Mouse (Mus musculus): Measurements from ENCODE around the gene Stau1. TPM values are rescaled to one million over a fixed set of nuclear protein-coding genes. Genes with fewer than 3 reads are reported as not detected.

Gene Stau1
- polyA plus RNA-seq, 1 experiment = 21.7 TPM

DNA sequence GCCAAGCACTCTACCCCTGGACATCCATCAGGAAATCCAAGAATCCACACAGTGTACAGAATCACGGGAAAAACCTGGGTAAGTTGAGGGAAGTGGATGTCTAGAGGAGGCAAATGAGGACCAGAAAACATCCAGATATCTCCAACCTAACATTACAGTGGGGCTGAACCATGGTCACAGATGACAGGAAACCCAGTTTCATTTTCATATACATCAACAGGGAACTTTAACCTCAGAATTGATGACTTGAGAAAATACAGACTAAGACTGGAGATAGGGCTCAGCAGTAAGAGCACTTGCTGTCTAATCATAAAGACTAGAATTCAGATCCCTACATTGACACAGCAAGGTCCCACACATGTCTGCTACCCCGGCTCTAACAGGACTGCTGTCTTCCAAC is 31.3 kb downstream of the Stau1 start:
- Histone ChIP-seq H3K27ac (ENCODE audit: control insufficient read depth, insufficient read depth, low read depth, low read length) (no peak overlapping the region), H3K4me1 (ENCODE audit: control insufficient read depth, insufficient read depth, low read length) (no peaks in the 10 kb centered on the region), H3K36me3 (ENCODE audit: control insufficient read depth, insufficient read depth, low read length) (no peaks in the 10 kb centered on the region; the same call in 1 of the 2 replicates), H3K27me3 (ENCODE audit: control insufficient read depth, insufficient read depth, low read length) (no peaks in the 10 kb centered on the region), H3K4me3 (ENCODE audit: control insufficient read depth, low read depth, low read length) (no peak overlapping the region)
- no peak for TF ChIP-seq POLR2A (IDR thresholded peaks at IDR 0.05; ENCODE audit: control insufficient read depth, low read depth, low read length)
- no peak for TF ChIP-seq CTCF (IDR thresholded peaks at IDR 0.05; ENCODE audit: control insufficient read depth, insufficient read depth, insufficient replicate concordance, low read depth, low read length)

DNA sequence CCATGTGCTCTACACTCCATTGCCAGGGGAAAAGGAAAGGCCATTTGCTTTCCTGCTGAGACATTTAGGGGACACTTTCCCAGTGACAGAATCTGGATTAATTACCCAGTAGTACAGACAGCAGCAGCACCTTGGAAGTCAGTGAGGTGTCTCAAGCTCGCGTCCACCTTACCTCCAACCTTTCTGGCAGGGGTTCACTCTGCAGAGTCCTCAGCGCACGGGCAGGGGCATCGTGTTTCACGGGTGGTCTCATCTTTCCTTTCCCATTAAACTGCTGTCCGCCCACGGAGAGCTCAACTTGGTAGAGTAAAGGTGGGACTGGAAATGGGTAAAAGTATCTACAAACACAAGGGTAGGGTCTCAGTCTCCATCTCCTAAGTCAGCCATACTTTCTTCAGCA is 32.8 kb downstream of the Stau1 start:
- Histone ChIP-seq H3K36me3 (ENCODE audit: control insufficient read depth, insufficient read depth, low read length) (no peaks in the 10 kb centered on the region; the same call in 1 of the 2 replicates), H3K4me1 (ENCODE audit: control insufficient read depth, insufficient read depth, low read length) (no peaks in the 10 kb centered on the region), H3K4me3 (ENCODE audit: control insufficient read depth, low read depth, low read length) (no peak overlapping the region), H3K27me3 (ENCODE audit: control insufficient read depth, insufficient read depth, low read length) (no peaks in the 10 kb centered on the region), H3K27ac (ENCODE audit: control insufficient read depth, insufficient read depth, low read depth, low read length) (no peak overlapping the region)
- TF ChIP-seq POLR2A (IDR thresholded peaks at IDR 0.05; ENCODE audit: control insufficient read depth, low read depth, low read length) = no peak
- TF ChIP-seq CTCF (IDR thresholded peaks at IDR 0.05; ENCODE audit: control insufficient read depth, insufficient read depth, insufficient replicate concordance, low read depth, low read length) = no peak

DNA sequence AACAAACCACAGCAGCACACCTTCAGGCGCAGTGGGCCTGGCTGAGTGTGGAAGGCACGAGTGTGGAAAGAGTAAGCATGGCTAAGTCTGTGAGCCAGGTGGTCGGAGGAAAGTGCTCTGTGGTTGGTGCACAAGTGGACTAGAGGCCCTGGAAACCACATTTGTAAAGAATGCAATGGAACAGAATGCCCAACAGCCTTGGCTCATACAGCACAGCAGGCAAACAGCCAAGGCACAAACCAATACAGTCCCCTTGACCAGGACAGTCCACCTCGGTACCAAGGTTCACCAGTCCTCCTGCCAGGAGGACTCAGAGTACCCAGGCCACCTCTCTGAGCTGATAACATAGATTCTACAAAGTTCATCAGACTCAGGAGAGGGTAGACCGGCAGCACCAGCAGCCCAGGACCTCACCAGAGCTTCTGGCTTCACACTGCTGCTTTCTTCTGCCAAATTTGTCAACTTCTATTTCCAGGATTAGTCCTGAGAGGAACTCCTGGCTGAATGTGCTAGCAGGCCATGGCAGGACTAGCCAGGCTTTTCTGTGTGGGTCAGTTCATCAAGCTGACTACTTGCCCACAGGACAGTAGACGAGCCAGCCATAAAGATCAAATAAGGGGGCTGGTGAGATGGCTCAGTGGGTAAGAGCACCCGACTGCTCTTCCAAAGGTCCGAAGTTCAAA is 35.3 kb downstream of the Stau1 start:
- Histone ChIP-seq H3K4me3 (ENCODE audit: control insufficient read depth, low read depth, low read length) (no peak overlapping the region), H3K27ac (ENCODE audit: control insufficient read depth, insufficient read depth, low read depth, low read length) (no peak overlapping the region), H3K36me3 (ENCODE audit: control insufficient read depth, insufficient read depth, low read length) (no peaks in the 10 kb centered on the region; the same call in none of the 2 replicates), H3K4me1 (ENCODE audit: control insufficient read depth, insufficient read depth, low read length) (no peaks in the 10 kb centered on the region), H3K27me3 (ENCODE audit: control insufficient read depth, insufficient read depth, low read length) (no peaks in the 10 kb centered on the region)
- TF ChIP-seq POLR2A (IDR thresholded peaks at IDR 0.05; ENCODE audit: control insufficient read depth, low read depth, low read length) (no peak), CTCF (IDR thresholded peaks at IDR 0.05; ENCODE audit: control insufficient read depth, insufficient read depth, insufficient replicate concordance, low read depth, low read length) (no peak)

DNA sequence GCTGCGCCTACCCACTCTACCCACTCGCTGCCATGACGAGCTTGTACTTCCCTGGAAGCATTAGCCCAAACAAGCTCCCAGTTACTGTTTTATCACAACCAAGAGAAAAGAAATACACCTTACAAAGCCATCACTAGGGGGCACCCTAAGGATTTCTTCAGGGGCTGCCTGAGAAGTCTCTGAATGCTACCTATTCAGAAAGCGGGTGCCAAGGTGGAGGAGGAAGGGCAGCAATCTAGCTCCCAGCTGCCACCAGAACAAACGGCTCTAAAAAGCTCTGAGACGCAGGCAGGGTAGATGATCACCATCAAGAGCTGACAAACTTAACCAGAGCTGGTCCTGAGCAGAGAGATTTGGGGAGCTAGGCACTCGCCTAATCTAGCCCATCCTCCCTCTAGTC is 39.3 kb downstream of the Stau1 start:
- Histone ChIP-seq H3K27ac (ENCODE audit: control insufficient read depth, insufficient read depth, low read depth, low read length) (no peak overlapping the region), H3K27me3 (ENCODE audit: control insufficient read depth, insufficient read depth, low read length) (no peaks in the 10 kb centered on the region), H3K36me3 (ENCODE audit: control insufficient read depth, insufficient read depth, low read length) (peaks cover 6% of the 10 kb centered on the region), H3K4me3 (ENCODE audit: control insufficient read depth, low read depth, low read length) (no peak overlapping the region), H3K4me1 (ENCODE audit: control insufficient read depth, insufficient read depth, low read length) (no peaks in the 10 kb centered on the region)
- TF ChIP-seq POLR2A (IDR thresholded peaks at IDR 0.05; ENCODE audit: control insufficient read depth, low read depth, low read length) (no peak), CTCF (IDR thresholded peaks at IDR 0.05; ENCODE audit: control insufficient read depth, insufficient read depth, insufficient replicate concordance, low read depth, low read length) (no peak)

DNA sequence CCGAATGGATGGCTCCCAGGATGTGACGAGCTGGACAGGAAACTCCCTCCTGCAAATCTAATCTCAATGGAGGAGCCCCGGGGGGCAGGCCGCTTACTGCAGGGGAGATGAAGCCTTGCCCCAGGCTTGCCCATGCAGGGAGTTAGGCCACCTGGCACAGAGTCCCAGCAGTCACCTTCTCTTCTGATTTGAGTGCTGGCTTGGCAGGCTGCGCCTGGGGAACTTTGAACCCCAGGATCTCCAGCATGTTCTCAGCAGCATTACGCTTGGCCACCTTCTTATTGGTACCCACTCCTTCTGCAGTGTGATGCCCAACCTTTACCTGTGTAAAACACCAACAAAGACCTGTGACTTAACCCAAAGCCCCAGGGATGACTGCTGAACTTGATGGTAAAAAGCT is 43.9 kb downstream of the Stau1 start:
- no peak overlapping the region for H3K4me3 ChIP-seq (ENCODE audit: control insufficient read depth, low read depth, low read length)
- TF ChIP-seq CTCF (IDR thresholded peaks at IDR 0.05; ENCODE audit: control insufficient read depth, insufficient read depth, insufficient replicate concordance, low read depth, low read length) = no peak
- no peak for TF ChIP-seq POLR2A (IDR thresholded peaks at IDR 0.05; ENCODE audit: control insufficient read depth, low read depth, low read length)
- H3K27me3 ChIP-seq (ENCODE audit: control insufficient read depth, insufficient read depth, low read length) = no peaks in the 10 kb centered on the region
- H3K27ac ChIP-seq (ENCODE audit: control insufficient read depth, insufficient read depth, low read depth, low read length) = no peak overlapping the region
- H3K4me1 ChIP-seq (ENCODE audit: control insufficient read depth, insufficient read depth, low read length) = no peaks in the 10 kb centered on the region
- peaks cover 9% of the 10 kb centered on the region for H3K36me3 ChIP-seq (ENCODE audit: control insufficient read depth, insufficient read depth, low read length)

DNA sequence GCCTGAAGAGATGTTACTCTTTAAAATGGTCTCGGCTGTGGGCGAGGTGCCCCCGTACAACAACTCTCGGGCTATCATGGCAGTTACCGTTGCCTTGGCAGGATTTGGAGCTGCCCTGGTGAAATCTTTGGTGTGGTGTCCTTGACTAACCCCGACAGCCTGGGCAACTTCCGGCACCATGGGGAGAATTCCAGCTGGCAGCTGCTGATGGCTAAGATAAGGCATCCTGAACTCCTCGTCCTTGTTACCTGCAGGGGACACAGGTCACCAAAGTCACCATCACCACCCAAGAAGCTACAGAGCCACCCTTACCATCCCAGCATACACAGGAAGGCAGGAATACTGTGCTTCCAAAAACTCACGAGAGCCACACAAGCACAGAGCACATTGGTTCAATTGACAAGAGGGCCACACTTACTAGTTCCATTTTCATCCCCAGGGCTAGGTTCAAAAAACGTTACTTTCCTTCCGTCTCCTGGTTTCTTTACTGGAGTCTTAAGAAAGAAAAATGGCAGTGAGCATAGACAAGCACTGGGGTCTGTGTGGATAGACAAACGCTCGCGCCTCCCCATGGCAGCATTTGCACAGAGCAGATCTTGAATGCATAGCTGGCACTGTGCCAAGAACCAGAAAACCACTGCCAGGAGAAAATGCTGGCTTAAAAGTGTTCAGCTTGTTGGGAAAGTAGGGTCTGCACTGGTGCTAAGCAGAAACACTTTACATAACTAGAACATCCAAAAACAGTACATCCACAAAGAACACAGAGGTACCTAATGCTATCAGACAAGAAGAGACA is 45.0 kb downstream of the Stau1 start:
- no peak overlapping the region for H3K4me3 ChIP-seq (ENCODE audit: control insufficient read depth, low read depth, low read length)
- peaks cover 11% of the 10 kb centered on the region for H3K36me3 ChIP-seq (ENCODE audit: control insufficient read depth, insufficient read depth, low read length)
- no peaks in the 10 kb centered on the region for H3K4me1 ChIP-seq (ENCODE audit: control insufficient read depth, insufficient read depth, low read length)
- no peak overlapping the region for H3K27ac ChIP-seq (ENCODE audit: control insufficient read depth, insufficient read depth, low read depth, low read length)
- TF ChIP-seq CTCF (IDR thresholded peaks at IDR 0.05; ENCODE audit: control insufficient read depth, insufficient read depth, insufficient replicate concordance, low read depth, low read length) (no peak), POLR2A (IDR thresholded peaks at IDR 0.05; ENCODE audit: control insufficient read depth, low read depth, low read length) (no peak)
- H3K27me3 ChIP-seq (ENCODE audit: control insufficient read depth, insufficient read depth, low read length) = no peaks in the 10 kb centered on the region

DNA sequence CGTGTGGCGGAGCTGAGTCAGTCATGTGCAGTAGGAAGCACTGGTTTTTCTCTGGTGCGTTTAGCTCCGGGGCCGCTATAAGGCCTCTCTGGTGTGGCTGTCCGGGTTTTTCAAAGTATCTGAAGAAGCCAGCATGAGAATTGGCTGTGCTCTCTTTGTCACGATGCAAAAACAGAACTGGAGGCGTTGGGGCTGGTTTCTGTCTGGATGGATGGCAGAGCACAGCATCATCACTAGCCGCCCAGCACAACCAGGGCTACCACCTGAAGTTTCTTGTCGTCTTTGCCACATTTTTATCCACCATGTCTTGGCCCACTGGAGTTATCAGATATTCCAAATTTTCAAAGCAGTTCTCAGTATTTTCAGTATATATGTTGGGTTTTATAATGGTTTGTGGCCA is 47.2 kb downstream of the Stau1 start:
- H3K36me3 ChIP-seq (ENCODE audit: control insufficient read depth, insufficient read depth, low read length) = peaks cover 7% of the 10 kb centered on the region
- no peaks in the 10 kb centered on the region for H3K27me3 ChIP-seq (ENCODE audit: control insufficient read depth, insufficient read depth, low read length)
- TF ChIP-seq CTCF (IDR thresholded peaks at IDR 0.05; ENCODE audit: control insufficient read depth, insufficient read depth, insufficient replicate concordance, low read depth, low read length) (no peak), POLR2A (IDR thresholded peaks at IDR 0.05; ENCODE audit: control insufficient read depth, low read depth, low read length) (no peak)
- no peaks in the 10 kb centered on the region for H3K4me1 ChIP-seq (ENCODE audit: control insufficient read depth, insufficient read depth, low read length)
- H3K27ac ChIP-seq (ENCODE audit: control insufficient read depth, insufficient read depth, low read depth, low read length) = no peak overlapping the region
- H3K4me3 ChIP-seq (ENCODE audit: control insufficient read depth, low read depth, low read length) = no peak overlapping the region

All from testis, adult 2 months (tissue).